Mouse (Mus musculus): ENCODE measurements at regions not wholly inside any gene's neighbourhood (a gene's known extent, or its start where the extent isn't known, plus 50 kb on each side); places are given as distances from the start of the nearest gene placed in this dataset.

- DNase-seq = no peak
These were observed 387.6 kb downstream of the D3Ertd751e start for GRCm38 (mm10) chr3:42129821-42130560.

- no peak for DNase-seq
These were observed 389.9 kb downstream of the D3Ertd751e start for GRCm38 (mm10) chr3:42132322-42132721.

- no peak for DNase-seq
These were observed 411.0 kb downstream of the D3Ertd751e start for GRCm38 (mm10) chr3:42153372-42153771.

GRCm38 (mm10) chr3:42154909-42155308, 412.5 kb downstream of the D3Ertd751e start:
- DNase-seq = no peak

- DNase-seq = no peak
These were observed 421.3 kb downstream of the D3Ertd751e start for GRCm38 (mm10) chr3:42163666-42164065.

GRCm38 (mm10) chr3:42199206-42199605, 456.8 kb downstream of the D3Ertd751e start:
- no peak for DNase-seq

GRCm38 (mm10) chr3:42201373-42201772, 459.0 kb downstream of the D3Ertd751e start:
- DNase-seq = peak in 1 of 2 experiments; percentile 5

GRCm38 (mm10) chr3:42205640-42206039, 463.2 kb downstream of the D3Ertd751e start:
- DNase-seq = no peak

GRCm38 (mm10) chr3:42211420-42211819, 469.0 kb downstream of the D3Ertd751e start:
- no peak for DNase-seq

GRCm38 (mm10) chr3:42212456-42212855, 470.0 kb downstream of the D3Ertd751e start:
- DNase-seq = peak in 1 of 2 experiments; percentile 27

- DNase-seq = no peak
These were observed 470.8 kb downstream of the D3Ertd751e start for GRCm38 (mm10) chr3:42213163-42213562.

GRCm38 (mm10) chr3:42214624-42215276, 472.3 kb downstream of the D3Ertd751e start:
- no peak for DNase-seq

- no peak for DNase-seq
These were observed 476.3 kb downstream of the D3Ertd751e start for GRCm38 (mm10) chr3:42218719-42219118.

GRCm38 (mm10) chr3:42227679-42228398, 485.4 kb downstream of the D3Ertd751e start:
- no peak for DNase-seq

- no peak for DNase-seq
These were observed 486.0 kb downstream of the D3Ertd751e start for GRCm38 (mm10) chr3:42228399-42228755.

GRCm38 (mm10) chr3:42232268-42232667, 489.9 kb downstream of the D3Ertd751e start:
- no peak for DNase-seq

- peak in 1 of 2 experiments; percentile 5 for DNase-seq
These were observed 491.3 kb downstream of the D3Ertd751e start for GRCm38 (mm10) chr3:42233756-42234155.

GRCm38 (mm10) chr3:42235515-42235914, 493.1 kb downstream of the D3Ertd751e start:
- no peak for DNase-seq

Measured in lung, adult 18-20 months (tissue).